8 mouse cellular contexts compared by ENCODE assay signal in the genomic region with DNA sequence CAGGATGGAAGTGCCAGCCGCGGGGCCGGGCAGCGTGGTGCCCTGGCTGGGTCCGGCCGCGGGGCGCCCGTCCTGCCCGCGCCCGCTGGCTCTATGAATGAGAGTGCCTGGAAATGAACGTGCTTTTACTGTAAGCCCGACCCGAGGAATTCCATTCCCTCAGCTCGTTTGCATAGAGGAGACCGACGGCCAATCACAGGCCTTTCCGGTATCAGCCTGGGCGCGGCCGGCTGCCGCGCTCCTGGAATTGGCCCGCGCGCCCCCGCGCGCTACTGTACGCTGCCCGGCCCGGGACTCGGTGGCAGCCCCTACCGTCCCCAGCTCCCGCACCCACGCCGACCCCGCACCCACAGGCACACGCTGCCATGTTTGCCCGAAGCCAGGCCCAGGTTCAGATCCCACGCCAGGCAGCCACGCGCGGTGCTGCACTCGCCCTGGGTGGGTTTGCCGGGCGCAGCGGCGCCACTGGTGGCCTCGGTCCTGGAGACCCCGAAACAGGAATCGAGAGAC.
DNase-seq lines count a peak whose midpoint lies in the region; ATAC-seq and TF ChIP-seq lines count a peak whose summit lies in the region.

No protein-coding gene starts in this region.

- DNase-seq in layer of hippocampus, adult 9-11 months, result peak; percentile 64
- no peak for DNase-seq in layer of hippocampus, postnatal 25 days (ENCODE audit: extremely low spot score in 1 of 2, low spot score in 1 of 2)
- DNase-seq in cerebellum, postnatal 14 days, result peak; percentile 60 to 72
- DNase-seq in gastrocnemius, adult 2 months, result peak; percentile 89
- peak; percentile 83 for DNase-seq in liver, embryonic 11.5 days (ENCODE audit: low spot score)
- peak; percentile 52 to 57 for DNase-seq in monocyte, adult 2 months (ENCODE audit: low read depth in 1 of 2, low spot score in 2 of 2)

- peak overlapping the region; percentile 18; the same call in 1 of the 2 replicates for H3K9ac ChIP-seq in hindbrain, embryonic 15.5 days
- peak overlapping the region; percentile 85 for H3K9ac ChIP-seq in liver, embryonic 11.5 days (ENCODE audit: low read depth, low read length)
- peak overlapping the region; percentile 67; the same call in 1 of the 2 replicates for H3K9ac ChIP-seq in stomach, embryonic 15.5 days

- H3K4me3 ChIP-seq in gastrocnemius, adult 2 months, result peak overlapping the region; percentile 86
- peak overlapping the region; percentile 41 for H3K4me3 ChIP-seq in hindbrain, embryonic 15.5 days
- peak overlapping the region; percentile 75 for H3K4me3 ChIP-seq in liver, embryonic 11.5 days (ENCODE audit: low read depth, low read length)
- H3K4me3 ChIP-seq in stomach, embryonic 15.5 days (replicated peaks), result peak overlapping the region; percentile 49

- peak overlapping the region; percentile 81 for H3K4me2 ChIP-seq in hindbrain, embryonic 15.5 days
- peak overlapping the region; percentile 100 for H3K4me2 ChIP-seq in liver, embryonic 11.5 days
- peak overlapping the region; percentile 92 for H3K4me2 ChIP-seq in stomach, embryonic 15.5 days

- peaks cover 43% of the 10 kb centered on the region for H3K4me1 ChIP-seq in hindbrain, embryonic 15.5 days (replicated peaks)
- peaks cover 36% of the 10 kb centered on the region for H3K4me1 ChIP-seq in liver, embryonic 11.5 days (replicated peaks; ENCODE audit: control insufficient read depth, insufficient read depth, low read length)
- H3K4me1 ChIP-seq in stomach, embryonic 15.5 days, result peaks cover 26% of the 10 kb centered on the region

- H3K36me3 ChIP-seq in hindbrain, embryonic 15.5 days, result no peaks in the 10 kb centered on the region
- no peaks in the 10 kb centered on the region for H3K36me3 ChIP-seq in liver, embryonic 11.5 days (ENCODE audit: control insufficient read depth, insufficient read depth, low read length)
- no peaks in the 10 kb centered on the region for H3K36me3 ChIP-seq in stomach, embryonic 15.5 days

- peak overlapping the region; percentile 85 for H3K27ac ChIP-seq in gastrocnemius, adult 2 months
- H3K27ac ChIP-seq in hindbrain, embryonic 15.5 days (replicated peaks), result no peak overlapping the region
- H3K27ac ChIP-seq in liver, embryonic 11.5 days (ENCODE audit: low read depth, low read length), result peak overlapping the region; percentile 94
- H3K27ac ChIP-seq in stomach, embryonic 15.5 days, result peak overlapping the region; percentile 55; the same call in 1 of the 2 replicates

- under 1% methylated on average over 53 of the region's 53 CpGs for WGBS in hindbrain, embryonic 15.5 days
- WGBS in liver, embryonic 11.5 days, result under 1% methylated on average over 51 of the region's 53 CpGs
- WGBS in stomach, embryonic 15.5 days, result under 1% methylated on average over 53 of the region's 53 CpGs

- no peak for TF ChIP-seq CTCF in gastrocnemius, adult 2 months (IDR thresholded peaks at IDR 0.05)

- intact Hi-C loops in gastrocnemius, adult 2 months (cut with DNase I), result loop anchor here (5.0 to 10.0 kb wide), 2 partner anchors 255 to 848 kb away; no protein-coding TSS in a partner anchor

- H3K27me3 ChIP-seq in hindbrain, embryonic 15.5 days, result peaks cover 76% of the 10 kb centered on the region
- peaks cover 28% of the 10 kb centered on the region for H3K27me3 ChIP-seq in liver, embryonic 11.5 days (replicated peaks; ENCODE audit: control insufficient read depth, insufficient read depth, low read length)
- H3K27me3 ChIP-seq in stomach, embryonic 15.5 days (replicated peaks), result peaks cover 37% of the 10 kb centered on the region

- peak; percentile 90 for ATAC-seq in hindbrain, embryonic 15.5 days (ENCODE audit: low FRiP score, low read depth)
- ATAC-seq in liver, embryonic 11.5 days (replicated peaks; ENCODE audit: low FRiP score), result peak; percentile 91
- peak; percentile 92 for ATAC-seq in stomach, embryonic 15.5 days (ENCODE audit: insufficient read depth, low FRiP score, low read depth)

- H3K9me3 ChIP-seq in hindbrain, embryonic 15.5 days, result no peaks in the 10 kb centered on the region
- H3K9me3 ChIP-seq in liver, embryonic 11.5 days (ENCODE audit: control insufficient read depth, low read length), result no peaks in the 10 kb centered on the region
- H3K9me3 ChIP-seq in stomach, embryonic 15.5 days, result no peaks in the 10 kb centered on the region

Comparison
In these comparisons a context has a peak if more than half of its experiments do, and no peak if none do; other contexts are left out.
1. DNase-seq: peak in layer of hippocampus, adult 9-11 months (single experiment), cerebellum, postnatal 14 days (2 of 2), gastrocnemius, adult 2 months (single experiment), liver, embryonic 11.5 days (single experiment) and monocyte, adult 2 months (2 of 2); none in layer of hippocampus, postnatal 25 days (0 of 2).
2. H3K9ac ChIP-seq: peak in every context shown above with its lines; median percentile 85 in liver, embryonic 11.5 days; 67 in stomach, embryonic 15.5 days; 18 in hindbrain, embryonic 15.5 days.
3. Peak in every context shown above with its lines, with median percentiles within 50 percentile points of each other: H3K4me3 ChIP-seq, ATAC-seq and H3K4me2 ChIP-seq.